Mouse (Mus musculus) spleen, adult 2 months (tissue): ENCODE measurements at regions not wholly inside any gene's neighbourhood (a gene's known extent, or its start where the extent isn't known, plus 50 kb on each side); places are given as distances from the start of the nearest gene placed in this dataset.

Experiments used
- CTCF ChIP-seq: fragments of 200-500 bp; IDR thresholded peaks from 2 replicates; pipeline ENCODE4 v1.5.1; 2011; ENCODE audit warnings: mild to moderate bottlenecking, inconsistent platforms; ENCODE audit not compliant: insufficient read depth, insufficient read length, insufficient replicate concordance; ENCODE audit errors: extremely low read depth
- POLR2A ChIP-seq: fragments of 200-500 bp; IDR thresholded peaks from 2 replicates; pipeline ENCODE4 v1.6.1; 2011; ENCODE audit warnings: low read depth, low read length, inconsistent platforms

- TF ChIP-seq CTCF (no peak), POLR2A (no peak)
These were observed 243.5 kb downstream of the Cd83 start for GRCm38 (mm10) chr13:44028081-44028480.
